Mouse (Mus musculus) liver, embryonic 15.5 days (tissue): ENCODE measurements around the gene Ttc1. TPM values are rescaled to one million over a fixed set of nuclear protein-coding genes. Genes with fewer than 3 reads are reported as not detected.

Experiments
- ATAC-seq: fragments of 200-750 bp; cut with Nextera tagmentation; 2 replicates; pipeline ENCODE4 v1.8.0; 2017; ENCODE audit warnings: moderate number of reproducible peaks, mild to moderate bottlenecking, moderate library complexity; ENCODE audit not compliant: insufficient read depth
- H3K27ac ChIP-seq: fragments of 300-500 bp; sonication (generic); replicated peaks from 2 replicates; pipeline ENCODE4 v1.5.1; 2015; ENCODE audit warnings: mild to moderate bottlenecking, inconsistent platforms
- H3K27me3 ChIP-seq: fragments of 300-500 bp; sonication (generic); 2 replicates; pipeline ENCODE4 v1.6.1; 2015; ENCODE audit warnings: mild to moderate bottlenecking, inconsistent platforms
- H3K36me3 ChIP-seq: fragments of 300-500 bp; sonication (generic); replicated peaks from 2 replicates; pipeline ENCODE4 v1.6.1; 2015; ENCODE audit warnings: moderate library complexity, mild to moderate bottlenecking, inconsistent platforms
- H3K4me1 ChIP-seq: fragments of 300-500 bp; sonication (generic); replicated peaks from 2 replicates; pipeline ENCODE4 v1.6.1; 2015; ENCODE audit warnings: inconsistent platforms
- H3K4me2 ChIP-seq: fragments of 300-500 bp; sonication (generic); 2 replicates; pipeline ENCODE4 v1.6.1; 2015; ENCODE audit warnings: moderate library complexity, mild to moderate bottlenecking, inconsistent platforms
- H3K4me3 ChIP-seq: fragments of 300-500 bp; sonication (generic); replicated peaks from 2 replicates; pipeline ENCODE4 v1.5.1; 2015; ENCODE audit warnings: mild to moderate bottlenecking, inconsistent platforms
- H3K9ac ChIP-seq: fragments of 300-500 bp; sonication (generic); 2 replicates; pipeline ENCODE4 v1.6.1; 2015; ENCODE audit warnings: moderate library complexity, mild to moderate bottlenecking, inconsistent platforms
- H3K9me3 ChIP-seq: fragments of 300-500 bp; sonication (generic); replicated peaks from 2 replicates; pipeline ENCODE4 v1.6.1; 2016; ENCODE audit warnings: inconsistent platforms
- WGBS: fragments of 180-500 bp; shearing (Covaris S2); methylation state at CpG from one replicate; pipeline ENCODE4 v1.1.7; 2015; ENCODE audit warnings: mixed read lengths; ENCODE audit not compliant: insufficient replicate concordance; 5-methylcytosine and 5-hydroxymethylcytosine counted together
- polyA plus RNA-seq: library from polyadenylated mRNA; unstranded; fragments of >200 nt; fragmentation: Nextera tagmentation; extraction: Ambion mirVana; gene quantifications from 2 replicates; pipeline ENCODE4 v1.2.1, GENCODE M21; 2015

The Ttc1 gene
- polyA plus RNA-seq, 1 experiment from 2014 or later, result 29.5 TPM

- H3K4me3 ChIP-seq, result no peak overlapping the region
- no peak overlapping the region for H3K9ac ChIP-seq
- WGBS, result 40% methylated on average over 1 of the region's 1 CpGs
- H3K9me3 ChIP-seq, result no peaks in the 10 kb centered on the region
- no peak overlapping the region for H3K4me2 ChIP-seq
- no peak for ATAC-seq
- peaks cover 53% of the 10 kb centered on the region for H3K36me3 ChIP-seq
- H3K27ac ChIP-seq, result no peak overlapping the region
- no peaks in the 10 kb centered on the region for H3K27me3 ChIP-seq
- H3K4me1 ChIP-seq, result peaks cover 8% of the 10 kb centered on the region; the same call in 1 of the 2 replicates
Observed at GRCm38 (mm10) chr11:43703552-43703951, 44.3 kb downstream of the Ttc1 start.

GRCm38 (mm10) chr11:43700291-43700690, 47.5 kb downstream of the Ttc1 start:
- WGBS, result 85% methylated on average over 3 of the region's 3 CpGs
- no peak overlapping the region for H3K4me3 ChIP-seq
- peaks cover 15% of the 10 kb centered on the region for H3K4me1 ChIP-seq
- no peak overlapping the region for H3K27ac ChIP-seq
- no peak for ATAC-seq
- H3K36me3 ChIP-seq, result peaks cover 64% of the 10 kb centered on the region
- H3K27me3 ChIP-seq, result no peaks in the 10 kb centered on the region
- no peak overlapping the region for H3K4me2 ChIP-seq
- H3K9ac ChIP-seq, result no peak overlapping the region
- H3K9me3 ChIP-seq, result no peaks in the 10 kb centered on the region

- Histone ChIP-seq H3K4me3 (no peak overlapping the region), H3K36me3 (peaks cover 59% of the 10 kb centered on the region), H3K4me2 (no peak overlapping the region), H3K9ac (no peak overlapping the region), H3K4me1 (peaks cover 15% of the 10 kb centered on the region), H3K27ac (no peak overlapping the region), H3K9me3 (no peaks in the 10 kb centered on the region), H3K27me3 (no peaks in the 10 kb centered on the region)
- 69% methylated on average over 5 of the region's 5 CpGs for WGBS
- no peak for ATAC-seq
Observed at GRCm38 (mm10) chr11:43698621-43699020, 49.2 kb downstream of the Ttc1 start.

- Histone ChIP-seq H3K4me1 (peaks cover 15% of the 10 kb centered on the region), H3K36me3 (peaks cover 71% of the 10 kb centered on the region), H3K4me3 (no peak overlapping the region), H3K27me3 (no peaks in the 10 kb centered on the region), H3K9ac (no peak overlapping the region), H3K27ac (no peak overlapping the region), H3K9me3 (no peaks in the 10 kb centered on the region), H3K4me2 (no peak overlapping the region)
- ATAC-seq, result no peak
- 92% methylated on average over 4 of the region's 4 CpGs for WGBS
Observed at GRCm38 (mm10) chr11:43696623-43697022, 51.2 kb downstream of the Ttc1 start.

GRCm38 (mm10) chr11:43688850-43689249, 59.0 kb downstream of the Ttc1 start:
- H3K4me1 ChIP-seq, result peaks cover 8% of the 10 kb centered on the region

GRCm38 (mm10) chr11:43682415-43683217, 65.2 kb downstream of the Ttc1 start:
- peaks cover 29% of the 10 kb centered on the region for H3K36me3 ChIP-seq
- H3K9me3 ChIP-seq, result no peaks in the 10 kb centered on the region
- no peaks in the 10 kb centered on the region for H3K27me3 ChIP-seq
- peak overlapping the region; percentile 95 for H3K4me3 ChIP-seq
- H3K27ac ChIP-seq, result peak overlapping the region; percentile 91
- WGBS, result under 1% methylated on average over 70 of the region's 72 CpGs
- H3K9ac ChIP-seq, result peak overlapping the region; percentile 95
- peak overlapping the region; percentile 93 for H3K4me2 ChIP-seq
- H3K4me1 ChIP-seq, result peaks cover 22% of the 10 kb centered on the region
- ATAC-seq, result peak; percentile 25

More at GRCm38 (mm10) chr11:43688850-43689249, 59.0 kb downstream of the Ttc1 start:
- H3K9me3 ChIP-seq, result no peaks in the 10 kb centered on the region
- no peak for ATAC-seq
- WGBS, result 93% methylated on average over 1 of the region's 1 CpGs
- H3K27ac ChIP-seq, result no peak overlapping the region
- no peak overlapping the region for H3K4me3 ChIP-seq
- H3K9ac ChIP-seq, result no peak overlapping the region
- H3K4me2 ChIP-seq, result no peak overlapping the region
- no peaks in the 10 kb centered on the region for H3K27me3 ChIP-seq
- H3K36me3 ChIP-seq, result peaks cover 79% of the 10 kb centered on the region

GRCm38 (mm10) chr11:43681472-43682414, 66.1 kb downstream of the Ttc1 start, which contains the start of gene Pwwp2a:
TSS of gene Pwwp2a (plus strand) at chr11:43681998.
- H3K4me2 ChIP-seq, result peak within 1 kb of the TSS; percentile 93
- H3K27ac ChIP-seq, result peak within 1 kb of the TSS; percentile 91
- H3K9ac ChIP-seq, result peak within 1 kb of the TSS; percentile 95
- peaks cover 20% of the 10 kb centered on the region for H3K36me3 ChIP-seq
- H3K9me3 ChIP-seq, result no peaks in the 10 kb centered on the region
- WGBS, result under 1% methylated on average over 74 of the region's 87 CpGs
- peak within 1 kb of the TSS; percentile 95 for H3K4me3 ChIP-seq
- peak; percentile 98 for ATAC-seq
- no peaks in the 10 kb centered on the region for H3K27me3 ChIP-seq
- peaks cover 22% of the 10 kb centered on the region for H3K4me1 ChIP-seq

Other genes with a start within 250 kb of the Ttc1 start
- 2.0 and 2.3 TPM in 2 replicates for gene Ccnjl, start 219.2 kb downstream of the Ttc1 start, polyA plus RNA-seq
- 0.50 and 0.51 TPM in 2 replicates for gene 4933415A04Rik, start 161.0 kb downstream of the Ttc1 start, polyA plus RNA-seq
- gene Fabp6, start 146.5 kb downstream of the Ttc1 start, polyA plus RNA-seq, result not detected in 2 replicates
- 8.5 and 10.5 TPM in 2 replicates for gene Pwwp2a, start 66.0 kb downstream of the Ttc1 start, polyA plus RNA-seq
- gene Adra1b, start 153.2 kb upstream of the Ttc1 start, polyA plus RNA-seq, result 5.8 and 7.2 TPM in 2 replicates